Mouse (Mus musculus) CH12.LX (cell line): Measurements from ENCODE around the gene Arl8b. TPM values are rescaled to one million over a fixed set of nuclear protein-coding genes. Genes with fewer than 3 reads are reported as not detected.

ENCODE experiments used
- DNase-seq: peaks from one replicate; pipeline ENCODE4 v3.0.0-alpha.2; 2013; ENCODE audit errors: extremely low read depth
- H3K27ac ChIP-seq: 2 replicates; pipeline ENCODE4 v1.5.1; 2012; ENCODE audit warnings: low read depth, mild to moderate bottlenecking, control low read depth, moderate library complexity; ENCODE audit not compliant: insufficient read depth
- H3K27me3 ChIP-seq: replicated peaks from 2 replicates; pipeline ENCODE3; 2012; ENCODE audit warnings: inconsistent platforms
- H3K36me3 ChIP-seq, 2 experiments: replicated peaks in 1 of 2; 2 replicates each; pipeline versions ENCODE3 to v1.6.1; 2012; ENCODE audit warnings: inconsistent platforms in 1 of 2, low read length in 1 of 2, mild to moderate bottlenecking in 1 of 2, mixed read lengths in 1 of 2, moderate library complexity in 1 of 2; ENCODE audit not compliant: control insufficient read depth in 1 of 2, insufficient read depth in 1 of 2
- H3K4me1 ChIP-seq, 2 experiments: 2 replicates each; pipeline ENCODE4 v1.6.1; 2012; ENCODE audit warnings: inconsistent platforms in 1 of 2, moderate library complexity in 1 of 2; ENCODE audit not compliant: insufficient read depth in 2 of 2, control insufficient read depth in 1 of 2
- H3K4me2 ChIP-seq: 2 replicates; pipeline ENCODE4 v1.6.1; 2012; ENCODE audit warnings: low read depth, mild to moderate bottlenecking, control low read depth; ENCODE audit not compliant: poor library complexity, insufficient read depth, severe bottlenecking
- H3K4me3 ChIP-seq, 3 experiments: fragments of 150-350 bp in 1 of 3; sonication (generic) in 1 of 3; replicated peaks in 1 of 3; 2 replicates each; pipeline versions ENCODE3 to v1.5.1; 2011 to 2012; ENCODE audit warnings: low read depth in 2 of 3, low read length in 2 of 3, mild to moderate bottlenecking in 2 of 3, moderate library complexity in 2 of 3, control low read depth in 1 of 3, improper control_type of control experiment in 1 of 3, inconsistent platforms in 1 of 3, mixed read lengths in 1 of 3; ENCODE audit not compliant: poor library complexity in 1 of 3
- H3K79me2 ChIP-seq: replicated peaks from 2 replicates; pipeline ENCODE4 v1.6.1; 2012; ENCODE audit warnings: mild to moderate bottlenecking, moderate library complexity; ENCODE audit not compliant: control insufficient read depth, poor library complexity, insufficient read depth, severe bottlenecking; ENCODE audit errors: extremely low read depth
- H3K9ac ChIP-seq: 2 replicates; pipeline ENCODE4 v1.6.1; 2012; ENCODE audit warnings: low read depth, mild to moderate bottlenecking, control low read depth, moderate library complexity; ENCODE audit not compliant: insufficient read depth
- H3K9me3 ChIP-seq: replicated peaks from 2 replicates; pipeline ENCODE3; 2012; ENCODE audit warnings: low read length, inconsistent platforms, mixed read lengths
- BHLHE40 ChIP-seq: IDR thresholded peaks from 2 replicates; pipeline ENCODE4 v1.6.1; 2011; ENCODE audit warnings: mild to moderate bottlenecking, low read depth, low read length, improper control_type of control experiment
- CHD1 ChIP-seq: IDR thresholded peaks from 2 replicates; pipeline ENCODE4 v1.6.1; 2012; ENCODE audit warnings: low read depth, low read length, improper control_type of control experiment, inconsistent platforms
- CHD2 ChIP-seq: IDR thresholded peaks from 2 replicates; pipeline ENCODE4 v1.6.1; 2011; ENCODE audit warnings: low read length, improper control_type of control experiment
- E2F4 ChIP-seq: IDR thresholded peaks from 2 replicates; pipeline ENCODE4 v1.6.1; 2011; ENCODE audit warnings: low read depth, low read length, improper control_type of control experiment; ENCODE audit not compliant: insufficient replicate concordance
- ELF1 ChIP-seq: IDR thresholded peaks from 2 replicates; pipeline ENCODE4 v1.6.1; 2014; ENCODE audit warnings: low read depth, mild to moderate bottlenecking, inconsistent platforms, low read length, improper control_type of control experiment
- ETS1 ChIP-seq: conservative IDR thresholded peaks from 2 replicates; pipeline ENCODE4 v1.6.1; 2012; ENCODE audit warnings: low read depth, mild to moderate bottlenecking, inconsistent platforms, low read length, improper control_type of control experiment, moderate library complexity
- GABPA ChIP-seq: IDR thresholded peaks from 2 replicates; pipeline ENCODE4 v1.6.1; 2012; ENCODE audit warnings: low read depth, low read length, improper control_type of control experiment, inconsistent platforms; ENCODE audit not compliant: insufficient replicate concordance
- HCFC1 ChIP-seq: IDR thresholded peaks from 2 replicates; pipeline ENCODE4 v1.6.1; 2012; ENCODE audit warnings: low read depth, mild to moderate bottlenecking, inconsistent platforms, low read length, improper control_type of control experiment
- IRF4 ChIP-seq: IDR thresholded peaks from 2 replicates; pipeline ENCODE4 v1.6.1; 2014; ENCODE audit warnings: low read depth, mild to moderate bottlenecking, inconsistent platforms, low read length, improper control_type of control experiment
- JUN ChIP-seq: IDR thresholded peaks from 2 replicates; pipeline ENCODE4 v1.6.1; 2011; ENCODE audit warnings: low read depth, mild to moderate bottlenecking, low read length, improper control_type of control experiment, moderate library complexity; ENCODE audit not compliant: insufficient read depth
- JUND ChIP-seq: conservative IDR thresholded peaks from 2 replicates; pipeline ENCODE4 v1.6.1; 2011; ENCODE audit warnings: low read depth, low read length, improper control_type of control experiment
- KAT2A ChIP-seq: IDR thresholded peaks from 2 replicates; pipeline ENCODE4 v1.6.1; 2012; ENCODE audit warnings: low read length, improper control_type of control experiment, inconsistent platforms; ENCODE audit not compliant: insufficient replicate concordance
- MAFK ChIP-seq: IDR thresholded peaks from 2 replicates; pipeline ENCODE4 v1.6.1; 2011; ENCODE audit warnings: low read length, improper control_type of control experiment; ENCODE audit not compliant: insufficient replicate concordance
- MAX ChIP-seq: IDR thresholded peaks from 2 replicates; pipeline ENCODE4 v1.6.1; 2011; ENCODE audit warnings: low read length, improper control_type of control experiment
- MXI1 ChIP-seq: IDR thresholded peaks from 2 replicates; pipeline ENCODE4 v1.6.1; 2011; ENCODE audit warnings: mild to moderate bottlenecking, low read depth, low read length, improper control_type of control experiment
- NELFE ChIP-seq: IDR thresholded peaks from 2 replicates; pipeline ENCODE4 v1.6.1; 2011; ENCODE audit warnings: low read depth, low read length, improper control_type of control experiment
- PAX5 ChIP-seq: IDR thresholded peaks from 2 replicates; pipeline ENCODE4 v1.6.1; 2012; ENCODE audit warnings: low read length, inconsistent platforms, mixed read lengths
- POLR2AphosphoS2 ChIP-seq: IDR thresholded peaks from 2 replicates; pipeline ENCODE4 v1.6.1; 2011; ENCODE audit warnings: low read depth, low read length, improper control_type of control experiment
- RAD21 ChIP-seq: IDR thresholded peaks from 2 replicates; pipeline ENCODE4 v1.6.1; 2011; ENCODE audit warnings: low read depth, mild to moderate bottlenecking, low read length, improper control_type of control experiment, moderate library complexity
- SIN3A ChIP-seq: IDR thresholded peaks from 2 replicates; pipeline ENCODE4 v1.6.1; 2012; ENCODE audit warnings: low read length, improper control_type of control experiment, inconsistent platforms
- SMC3 ChIP-seq: IDR thresholded peaks from 2 replicates; pipeline ENCODE4 v1.6.1; 2011; ENCODE audit warnings: low read depth, low read length, improper control_type of control experiment
- TCF12 ChIP-seq: IDR thresholded peaks from 2 replicates; pipeline ENCODE4 v1.6.1; 2014; ENCODE audit warnings: low read depth, mild to moderate bottlenecking, inconsistent platforms, low read length, improper control_type of control experiment
- UBTF ChIP-seq: IDR thresholded peaks from 2 replicates; pipeline ENCODE4 v1.6.1; 2012; ENCODE audit warnings: low read depth, mild to moderate bottlenecking, inconsistent platforms, low read length, improper control_type of control experiment, moderate library complexity
- USF1 ChIP-seq: IDR thresholded peaks from 2 replicates; pipeline ENCODE4 v1.6.1; 2014; ENCODE audit warnings: low read depth, mild to moderate bottlenecking, inconsistent platforms, low read length, improper control_type of control experiment
- USF2 ChIP-seq: conservative IDR thresholded peaks from 2 replicates; pipeline ENCODE4 v1.6.1; 2011; ENCODE audit warnings: low read depth, low read length, improper control_type of control experiment
- ZC3H11A ChIP-seq: IDR thresholded peaks from 2 replicates; pipeline ENCODE4 v1.6.1; 2012; ENCODE audit warnings: low read depth, mild to moderate bottlenecking, inconsistent platforms, low read length, improper control_type of control experiment
- ZNF384 ChIP-seq: IDR thresholded peaks from 2 replicates; pipeline ENCODE4 v1.6.1; 2012; ENCODE audit warnings: low read depth, low read length, improper control_type of control experiment, inconsistent platforms
- dilution Hi-C: fragments of 300-500 bp; cut with MboI; formaldehyde crosslinking; loops from 2 replicates; pipeline ENCODE4 v1.14.3; 2020; ENCODE audit warnings: low sequenced_read_pairs; ENCODE audit not compliant: extremely low pct_unique_long_range_greater_than_20kb, extremely low pct_ligation_motif_present
- in situ Hi-C: fragments of 300-500 bp; cut with MboI; formaldehyde crosslinking; loops from 3 replicates; pipeline ENCODE4 v1.14.3; 2019; ENCODE audit warnings: low sequenced_read_pairs, low pct_ligation_motif_present, low pct_unique_long_range_greater_than_20kb, mixed read lengths
- polyA plus RNA-seq: library from polyadenylated mRNA; unstranded; fragments of >175 nt; gene quantifications from 2 replicates; pipeline ENCODE4 v1.2.1, GENCODE M21; 2012; ENCODE audit warnings: low read depth; ENCODE audit not compliant: insufficient read length
- total RNA-seq, 2 experiments: library from RNA; depleted of rRNA; stranded (reverse); fragments of 300-350 nt in 1 of 2; fragments of >200 nt in 1 of 2; gene quantifications; 2 replicates each; pipeline ENCODE4 v1.2.3; 2012 to 2014

Gene Arl8b
- total and polyA plus RNA-seq, 3 experiments: 47.8 to 170 (median 141) TPM

GRCm38 (mm10) chr6:108833963-108834697 lies 51.2 kb downstream of the Arl8b start:
- H3K9ac ChIP-seq: peak overlapping the region; percentile 79
- H3K4me1 ChIP-seq: peaks cover 16 to 47% of the 10 kb centered on the region in 2 experiments
- peak overlapping the region; percentile 89 for H3K27ac ChIP-seq
- peaks cover 90% of the 10 kb centered on the region for H3K79me2 ChIP-seq
- H3K4me3 ChIP-seq: peak overlapping the region; percentile 40 to 96 (median 42)
- H3K9me3 ChIP-seq: no peaks in the 10 kb centered on the region
- in situ Hi-C loops: no loop called here
- peak overlapping the region; percentile 100 for H3K4me2 ChIP-seq
- peaks cover 15 to 17% of the 10 kb centered on the region in 2 experiments for H3K36me3 ChIP-seq
- dilution Hi-C loops: no loop called here
- H3K27me3 ChIP-seq: no peaks in the 10 kb centered on the region
- no peak for DNase-seq
- 0 out of 2 replicates have a peak, but pooled peaks have one; percentile 36 for TF ChIP-seq POLR2AphosphoS2
- TF ChIP-seq MAX: 0 out of 2 replicates have a peak, but pooled peaks have one; percentile 37
- TF ChIP-seq UBTF: 0 out of 2 replicates have a peak, but pooled peaks have one; percentile 7
- TF ChIP-seq ELF1: no peak
- TF ChIP-seq JUND: no peak
- TF ChIP-seq SIN3A: peak; percentile 51; the same call in 1 of the 2 replicates
- TF ChIP-seq CHD1: peak; percentile 62; the same call in 1 of the 2 replicates
- TF ChIP-seq BHLHE40: peak; percentile 44

GRCm38 (mm10) chr6:108835765-108836691 lies 53.1 kb downstream of the Arl8b start:
- peaks cover 86% of the 10 kb centered on the region for H3K79me2 ChIP-seq
- H3K9me3 ChIP-seq: no peaks in the 10 kb centered on the region
- DNase-seq: peak; percentile 86
- H3K4me3 ChIP-seq: peak overlapping the region; percentile 43 to 96 (median 46)
- dilution Hi-C loops (no loop called here), in situ Hi-C loops (no loop called here)
- peak overlapping the region; percentile 100 for H3K4me2 ChIP-seq
- peaks cover 16 to 63% of the 10 kb centered on the region in 2 experiments for H3K4me1 ChIP-seq
- H3K27me3 ChIP-seq: no peaks in the 10 kb centered on the region
- peaks cover 27 to 33% of the 10 kb centered on the region in 2 experiments for H3K36me3 ChIP-seq
- peak overlapping the region; percentile 93 for H3K27ac ChIP-seq
- H3K9ac ChIP-seq: peak overlapping the region; percentile 79
- TF ChIP-seq ZC3H11A: no peak
- no peak for TF ChIP-seq MAFK
- TF ChIP-seq GABPA: no peak
- no peak for TF ChIP-seq USF2
- no peak for TF ChIP-seq ZNF384
- TF ChIP-seq IRF4: peak; percentile 66
- TF ChIP-seq NELFE: no peak
- TF ChIP-seq SIN3A: peak; percentile 26
- TF ChIP-seq USF1: no peak
- no peak for TF ChIP-seq HCFC1
- no peak for TF ChIP-seq PAX5
- no peak for TF ChIP-seq E2F4
- TF ChIP-seq UBTF: peak; percentile 80; the same call in 1 of the 2 replicates
- TF ChIP-seq ETS1: peak; percentile 65
- TF ChIP-seq KAT2A: no peak
- peak; percentile 92 for TF ChIP-seq TCF12
- TF ChIP-seq RAD21: peak; percentile 1
- TF ChIP-seq ELF1: peak; percentile 46
- TF ChIP-seq CHD2: peak; percentile 59; the same call in 1 of the 2 replicates
- TF ChIP-seq MXI1: peak; percentile 75; the same call in 1 of the 2 replicates
- TF ChIP-seq MAX: peak; percentile 86
- TF ChIP-seq SMC3: peak; percentile 14; the same call in 1 of the 2 replicates
- peak; percentile 18; the same call in 1 of the 2 replicates for TF ChIP-seq CHD1
- TF ChIP-seq JUN: peak; percentile 7; the same call in 1 of the 2 replicates
